Mouse (Mus musculus): ENCODE measurements around the gene Shmt1.

DNA sequence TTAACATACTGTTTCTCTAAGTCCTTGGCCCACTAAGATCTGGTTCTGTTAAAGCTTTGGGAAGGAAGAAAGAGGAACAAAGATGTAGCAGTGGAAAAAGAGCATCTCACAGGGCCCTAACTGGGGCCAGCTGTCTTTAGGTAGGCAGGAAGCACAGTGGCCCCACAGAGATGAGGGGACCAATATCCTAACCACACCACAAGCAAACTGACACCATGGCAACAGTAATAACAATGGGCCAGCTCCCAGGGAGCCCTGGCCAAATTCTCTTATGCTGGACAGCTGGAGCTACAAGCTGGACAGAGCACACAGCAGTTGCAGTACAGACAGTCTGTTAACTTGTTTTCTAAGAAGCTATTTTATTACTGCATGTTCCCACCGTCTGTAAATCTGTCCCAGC lies 23.9 kb downstream of the Shmt1 start:
- TF ChIP-seq CTCF (IDR thresholded peaks at IDR 0.05; ENCODE audit: low read depth, low read length), result no peak
- no peak for TF ChIP-seq GATA1 (IDR thresholded peaks at IDR 0.05; ENCODE audit: borderline replicate concordance, low read length)
- no peak for TF ChIP-seq TAL1 (conservative IDR thresholded peaks at IDR 0.05; ENCODE audit: low read depth, low read length)
- no peak for TF ChIP-seq POLR2AphosphoS5 (IDR thresholded peaks at IDR 0.05; ENCODE audit: insufficient replicate concordance, low read depth, low read length)
- no peak for TF ChIP-seq GATA2 (IDR thresholded peaks at IDR 0.05; ENCODE audit: borderline replicate concordance, low read depth, low read length)
